Mouse (Mus musculus) urinary bladder, postnatal 25 days (tissue): Measurements from ENCODE around the gene Atg7.

Experiments
- DNase-seq: peaks from one replicate; pipeline ENCODE4 v3.0.0; 2022; ENCODE audit warnings: low spot score

The Atg7 gene

GRCm38 (mm10) chr6:114786461-114786860 is 143.6 kb downstream of the Atg7 start:
- no peak for DNase-seq

GRCm38 (mm10) chr6:114787606-114788005 is 144.7 kb downstream of the Atg7 start:
- DNase-seq = no peak

- no peak for DNase-seq
These were observed 145.8 kb downstream of the Atg7 start for GRCm38 (mm10) chr6:114788663-114789062.

GRCm38 (mm10) chr6:114790084-114790483 is 147.2 kb downstream of the Atg7 start:
- DNase-seq = no peak

- DNase-seq = no peak
These were observed 148.0 kb downstream of the Atg7 start for GRCm38 (mm10) chr6:114790902-114791301.

GRCm38 (mm10) chr6:114791846-114792245 is 148.9 kb downstream of the Atg7 start:
- no peak for DNase-seq

- no peak for DNase-seq
These were observed 151.8 kb downstream of the Atg7 start for GRCm38 (mm10) chr6:114794706-114795105.

- DNase-seq = no peak
These were observed 152.9 kb downstream of the Atg7 start for GRCm38 (mm10) chr6:114795706-114796325.

GRCm38 (mm10) chr6:114797901-114798300 is 155.0 kb downstream of the Atg7 start:
- no peak for DNase-seq

- no peak for DNase-seq
These were observed 155.8 kb downstream of the Atg7 start for GRCm38 (mm10) chr6:114798715-114799114.

GRCm38 (mm10) chr6:114800291-114800965 is 157.5 kb downstream of the Atg7 start:
- DNase-seq = no peak

GRCm38 (mm10) chr6:114803915-114804535 is 161.1 kb downstream of the Atg7 start:
- no peak for DNase-seq

GRCm38 (mm10) chr6:114804866-114805265 is 162.0 kb downstream of the Atg7 start:
- DNase-seq = no peak

GRCm38 (mm10) chr6:114805927-114806326 is 163.0 kb downstream of the Atg7 start:
- DNase-seq = no peak

- no peak for DNase-seq
These were observed 164.6 kb downstream of the Atg7 start for GRCm38 (mm10) chr6:114807474-114807873.

- no peak for DNase-seq
These were observed 165.9 kb downstream of the Atg7 start for GRCm38 (mm10) chr6:114808654-114809430.

GRCm38 (mm10) chr6:114809431-114809811 is 166.5 kb downstream of the Atg7 start:
- DNase-seq = no peak

- DNase-seq = no peak
These were observed 169.4 kb downstream of the Atg7 start for GRCm38 (mm10) chr6:114812322-114812721.

- no peak for DNase-seq
These were observed 169.9 kb downstream of the Atg7 start for GRCm38 (mm10) chr6:114812779-114813178.

- no peak for DNase-seq
These were observed 171.4 kb downstream of the Atg7 start for GRCm38 (mm10) chr6:114814199-114814881.

- no peak for DNase-seq
These were observed 172.2 kb downstream of the Atg7 start for GRCm38 (mm10) chr6:114814882-114815650.
